Mouse (Mus musculus) ES-E14 (cell line): ENCODE results near the gene Ube4b. TPM values are rescaled to one million over a fixed set of nuclear protein-coding genes. Genes with fewer than 3 reads are reported as not detected.

Experiments
- DNase-seq: peaks from one replicate; pipeline ENCODE4 v3.0.0-alpha.2; 2013; ENCODE audit warnings: low read depth, low spot score
- H3K27ac ChIP-seq: 2 replicates; pipeline ENCODE4 v1.5.1; 2012; ENCODE audit warnings: low read depth, mild to moderate bottlenecking, low read length, moderate library complexity, mixed read lengths; ENCODE audit not compliant: poor library complexity, insufficient read depth, severe bottlenecking
- H3K36me3 ChIP-seq: 2 replicates; pipeline ENCODE4 v1.6.1; 2012; ENCODE audit warnings: mild to moderate bottlenecking, low read length, moderate library complexity, mixed read lengths; ENCODE audit not compliant: control insufficient read depth, poor library complexity, insufficient read depth, severe bottlenecking
- H3K4me1 ChIP-seq, 2 experiments: fragments of 150-350 bp in 1 of 2; sonication (generic) in 1 of 2; 2 replicates each; pipeline ENCODE4 v1.6.1; 2012; ENCODE audit warnings: low read length in 2 of 2, mild to moderate bottlenecking in 1 of 2, mixed read lengths in 1 of 2; ENCODE audit not compliant: control insufficient read depth in 2 of 2, insufficient read depth in 2 of 2, poor library complexity in 1 of 2
- H3K4me3 ChIP-seq, 2 experiments: fragments of 150-350 bp in 1 of 2; sonication (generic) in 1 of 2; 2 replicates each; pipeline ENCODE4 v1.5.1; 2012; ENCODE audit warnings: low read length in 2 of 2, low read depth in 1 of 2, mild to moderate bottlenecking in 1 of 2, mixed read lengths in 1 of 2; ENCODE audit not compliant: insufficient read depth in 1 of 2, poor library complexity in 1 of 2, severe bottlenecking in 1 of 2
- H3K9ac ChIP-seq: 2 replicates; pipeline ENCODE4 v1.6.1; 2012; ENCODE audit warnings: low read depth, mild to moderate bottlenecking, low read length, mixed read lengths; ENCODE audit not compliant: poor library complexity, insufficient read depth, severe bottlenecking
- H3K9me3 ChIP-seq: fragments of 150-350 bp; sonication (generic); 2 replicates; pipeline ENCODE4 v1.6.1; 2012; ENCODE audit warnings: low read depth, mild to moderate bottlenecking, low read length; ENCODE audit not compliant: control insufficient read depth, insufficient read depth
- CHD2 ChIP-seq: IDR thresholded peaks from 2 replicates; pipeline ENCODE4 v1.6.1; 2014; ENCODE audit warnings: mild to moderate bottlenecking, low read depth, low read length, inconsistent platforms
- HCFC1 ChIP-seq: IDR thresholded peaks from 2 replicates; pipeline ENCODE4 v1.6.1; 2012; ENCODE audit warnings: low read length, inconsistent platforms, borderline replicate concordance; ENCODE audit not compliant: insufficient read depth
- MAFK ChIP-seq: IDR thresholded peaks from 2 replicates; pipeline ENCODE4 v1.6.1; 2014; ENCODE audit warnings: mild to moderate bottlenecking, low read depth, low read length, inconsistent platforms; ENCODE audit not compliant: insufficient read depth
- ZC3H11A ChIP-seq: IDR thresholded peaks from 2 replicates; pipeline ENCODE4 v1.6.1; 2012; ENCODE audit warnings: low read depth, mild to moderate bottlenecking, inconsistent platforms, low read length, borderline replicate concordance
- ZNF384 ChIP-seq: IDR thresholded peaks from 2 replicates; pipeline ENCODE4 v1.6.1; 2012; ENCODE audit warnings: low read depth, low read length, inconsistent platforms
- in situ Hi-C, 2 experiments: fragments of 600-800 bp; cut with MboI; formaldehyde crosslinking; loops; one replicate each; pipeline ENCODE4 v1.15.1; 2025; ENCODE audit warnings: low sequenced_read_pairs in 2 of 2, inconsistent platforms in 1 of 2; ENCODE audit not compliant: unreplicated experiment in 2 of 2
- total RNA-seq: library from RNA; depleted of rRNA; stranded (reverse); fragments of 300-350 nt; gene quantifications from 2 replicates; pipeline ENCODE4 v1.2.3, GENCODE M21; 2012

Ube4b gene
- total RNA-seq, 1 experiment, result 72.4 TPM

DNA sequence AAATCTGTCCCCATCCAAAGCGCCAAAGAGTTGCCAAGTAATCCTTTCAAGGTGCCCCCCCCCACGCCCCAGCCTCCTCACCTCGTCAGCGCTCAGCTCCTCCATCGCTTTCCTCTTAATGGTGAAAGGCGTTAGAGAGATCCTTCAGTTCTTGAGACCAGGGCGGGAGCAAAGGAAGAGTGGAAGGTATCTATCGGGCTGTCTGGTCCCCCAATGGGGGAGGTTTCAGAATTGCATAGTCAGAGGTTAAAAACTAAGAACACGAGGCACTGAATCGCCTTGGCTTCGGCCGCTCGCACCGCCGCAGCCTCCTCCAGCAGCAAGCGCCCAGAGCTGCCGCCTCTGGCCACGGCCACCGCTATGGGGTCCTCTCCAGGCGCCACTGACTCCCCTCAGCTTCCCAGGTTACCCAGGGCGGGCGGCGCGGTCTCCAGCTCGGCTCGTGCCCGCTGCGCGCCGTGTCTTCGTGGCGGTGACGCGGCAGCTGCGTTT is 702 bp downstream of the Ube4b start:
- peaks cover 5% of the 10 kb centered on the region in 2 experiments; a peak in 3 of 4 replicates for H3K4me1 ChIP-seq
- peak overlapping the region; percentile 98 for H3K9ac ChIP-seq
- no peaks in the 10 kb centered on the region for H3K9me3 ChIP-seq
- DNase-seq, result no peak
- H3K4me3 ChIP-seq, result peak overlapping the region; percentile 72 to 99
- in situ Hi-C loops, result no loop called here
- TF ChIP-seq HCFC1 (no peak), CHD2 (no peak), MAFK (no peak), ZC3H11A (no peak), ZNF384 (no peak)
- H3K27ac ChIP-seq, result peak overlapping the region; percentile 97
- no peaks in the 10 kb centered on the region; the same call in 1 of the 2 replicates for H3K36me3 ChIP-seq

GRCm38 (mm10) chr4:149424755-149425154 is 1.8 kb downstream of the Ube4b start:
- TF ChIP-seq MAFK, result no peak
- TF ChIP-seq CHD2, result no peak
- no peak for TF ChIP-seq ZNF384
- TF ChIP-seq ZC3H11A, result no peak
- no peak for TF ChIP-seq HCFC1
- Histone ChIP-seq H3K27ac (no peak overlapping the region), H3K9me3 (no peaks in the 10 kb centered on the region), H3K4me1 (peaks cover 5% of the 10 kb centered on the region in 2 experiments; a peak in 3 of 4 replicates), H3K4me3 (peak overlapping the region; percentile 54 to 72), H3K36me3 (no peaks in the 10 kb centered on the region; the same call in 1 of the 2 replicates), H3K9ac (peak overlapping the region; percentile 36; the same call in 1 of the 2 replicates)
- in situ Hi-C loops, result no loop called here
- no peak for DNase-seq

GRCm38 (mm10) chr4:149417854-149418365 is 8.6 kb downstream of the Ube4b start:
- Histone ChIP-seq H3K27ac (no peak overlapping the region), H3K4me1 (peaks cover 0 to 11% of the 10 kb centered on the region in 2 experiments; a peak in 1 of 4 replicates), H3K9ac (no peak overlapping the region), H3K36me3 (peaks cover 2% of the 10 kb centered on the region; the same call in 1 of the 2 replicates), H3K4me3 (no peak overlapping the region), H3K9me3 (no peaks in the 10 kb centered on the region)
- in situ Hi-C loops, result no loop called here
- no peak for DNase-seq
- no peak for TF ChIP-seq ZNF384
- no peak for TF ChIP-seq CHD2
- TF ChIP-seq HCFC1, result no peak
- TF ChIP-seq ZC3H11A, result no peak
- TF ChIP-seq MAFK, result no peak

- Histone ChIP-seq H3K4me3 (no peak overlapping the region), H3K9me3 (no peaks in the 10 kb centered on the region), H3K4me1 (peaks cover 0 to 11% of the 10 kb centered on the region in 2 experiments; a peak in 1 of 4 replicates), H3K36me3 (peaks cover 2% of the 10 kb centered on the region; the same call in 1 of the 2 replicates), H3K27ac (no peak overlapping the region), H3K9ac (no peak overlapping the region)
- no peak for DNase-seq
- in situ Hi-C loops, result no loop called here
- no peak for TF ChIP-seq MAFK
- no peak for TF ChIP-seq ZC3H11A
- TF ChIP-seq HCFC1, result no peak
- no peak for TF ChIP-seq CHD2
- no peak for TF ChIP-seq ZNF384
Observed at GRCm38 (mm10) chr4:149416986-149417385, 9.6 kb downstream of the Ube4b start.
